Mouse (Mus musculus) thymus, postnatal 0 days (tissue): ENCODE measurements around the gene Srcap. TPM values are rescaled to one million over a fixed set of nuclear protein-coding genes. Genes with fewer than 3 reads are reported as not detected.

Experiments
- DNase-seq: peaks from one replicate; pipeline ENCODE4 v3.0.0-alpha.2; 2015; ENCODE audit warnings: low spot score
- microRNA-seq: library from miRNA; unstranded; fragments of <30 nt; microRNA quantifications from one replicate; pipeline ENCODE4, GENCODE M21; 2016; ENCODE audit warnings: borderline number of aligned reads
- polyA plus RNA-seq: library from polyadenylated mRNA; unstranded; fragments of >200 nt; fragmentation: Nextera tagmentation; extraction: Ambion mirVana; gene quantifications from 2 replicates; pipeline ENCODE4 v1.2.1, GENCODE M21; 2015

Gene Srcap
- polyA plus RNA-seq, 1 experiment from 2014 or later, result 29.8 TPM

DNA sequence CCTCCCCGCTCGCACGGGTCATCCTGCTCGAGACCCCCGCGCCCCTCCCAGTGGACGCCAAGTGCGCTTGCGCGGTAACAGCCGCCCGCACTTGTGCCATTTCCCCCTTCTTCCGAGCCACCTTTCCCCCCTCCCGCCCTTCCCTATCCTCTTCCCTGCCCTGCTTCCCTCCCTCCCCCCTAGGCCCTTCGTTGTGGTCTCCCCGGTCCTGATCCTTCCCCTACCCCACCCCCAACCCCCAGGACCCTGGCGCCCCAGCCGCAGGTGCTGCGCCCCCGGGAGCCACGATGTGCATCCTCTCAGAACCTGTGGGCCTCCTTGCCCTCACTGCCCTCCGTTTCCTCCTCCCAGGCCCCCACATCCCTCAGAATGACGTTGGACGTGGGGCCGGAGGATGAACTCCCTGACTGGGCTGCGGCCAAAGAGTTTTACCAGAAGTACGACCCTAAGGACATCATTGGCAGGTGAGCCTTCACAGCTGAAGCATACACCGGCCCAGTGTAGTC, 61.8 kb downstream of the Srcap start:
- DNase-seq, result no peak

DNA sequence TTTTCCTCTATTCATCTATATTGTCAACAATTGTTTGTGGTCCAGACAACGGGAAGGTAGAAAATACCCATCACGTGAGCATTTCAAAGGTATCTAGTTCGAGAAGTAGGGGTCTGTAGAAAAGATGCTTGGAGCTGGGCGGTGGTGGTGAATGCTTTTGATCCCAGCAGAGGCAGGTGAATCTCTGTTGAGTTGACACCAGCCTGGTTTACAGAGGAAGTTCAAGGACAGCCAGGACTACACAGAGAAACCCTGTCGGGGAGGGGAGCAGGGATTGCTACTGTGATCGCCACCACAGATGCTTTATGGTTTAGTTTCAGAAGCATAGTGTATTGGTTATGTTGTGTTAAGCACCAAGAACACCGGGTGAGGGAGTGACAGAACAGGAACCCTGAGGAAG, 62.3 kb downstream of the Srcap start:
- no peak for DNase-seq

DNA sequence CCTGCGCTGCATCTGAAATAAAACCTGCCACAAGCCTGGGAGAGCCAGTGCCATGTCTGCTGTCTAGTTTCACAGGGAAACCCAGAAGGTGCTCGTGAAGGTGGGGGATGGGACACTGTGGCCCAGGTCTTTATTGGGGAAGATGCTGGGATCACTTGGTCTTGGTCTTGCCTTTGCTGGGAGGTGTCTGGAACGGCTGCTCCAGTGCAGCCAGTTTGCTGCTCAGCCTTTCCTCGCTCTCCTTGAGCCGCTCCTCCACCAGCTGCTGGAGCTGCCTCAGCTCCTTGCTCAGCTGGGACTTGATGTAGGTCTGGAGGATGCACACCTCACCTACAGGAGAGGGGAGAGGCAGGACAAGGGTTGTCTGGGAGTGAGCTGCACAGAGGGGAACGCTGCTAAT, 71.5 kb downstream of the Srcap start:
- DNase-seq, result no peak

DNA sequence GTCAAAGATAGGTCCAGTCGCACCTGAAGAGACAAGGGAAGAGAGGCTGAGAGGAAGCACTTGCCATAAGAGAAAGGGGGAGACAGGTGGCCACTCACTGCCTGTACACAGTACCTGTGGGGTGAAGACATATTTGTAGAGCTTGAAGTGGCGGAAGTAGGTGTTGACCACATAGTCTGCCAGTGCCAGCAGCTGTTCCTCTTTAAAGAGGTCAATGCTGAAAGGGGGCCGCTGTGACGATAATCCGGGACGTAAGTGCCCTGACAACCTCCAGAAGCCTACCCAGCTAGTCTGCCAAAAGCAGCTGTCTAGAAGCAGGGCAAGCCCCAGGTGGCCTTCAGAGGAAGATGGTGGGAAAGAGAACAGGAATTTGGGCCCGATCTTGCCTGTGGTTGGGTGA, 73.2 kb downstream of the Srcap start:
- no peak for DNase-seq

DNA sequence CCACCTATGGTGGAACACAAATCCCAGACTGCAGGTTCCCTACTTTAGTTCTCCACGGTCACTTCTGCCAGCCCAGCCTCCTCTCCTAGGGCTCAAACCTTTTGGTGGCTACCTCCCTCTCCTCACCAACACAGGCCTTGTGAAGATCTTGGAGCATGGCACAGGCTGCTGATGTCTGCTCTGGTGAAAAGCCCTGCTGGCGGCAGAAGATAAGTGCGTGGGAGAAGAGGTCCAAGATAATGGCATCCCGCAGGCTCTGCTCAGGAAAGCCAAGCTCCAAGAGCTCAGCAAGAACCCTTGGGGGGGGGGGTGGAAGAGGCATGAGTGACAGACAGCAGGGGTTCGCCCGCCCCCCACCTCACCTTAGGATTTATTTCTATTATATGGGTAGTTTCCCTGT, 74.4 kb downstream of the Srcap start:
- no peak for DNase-seq

DNA sequence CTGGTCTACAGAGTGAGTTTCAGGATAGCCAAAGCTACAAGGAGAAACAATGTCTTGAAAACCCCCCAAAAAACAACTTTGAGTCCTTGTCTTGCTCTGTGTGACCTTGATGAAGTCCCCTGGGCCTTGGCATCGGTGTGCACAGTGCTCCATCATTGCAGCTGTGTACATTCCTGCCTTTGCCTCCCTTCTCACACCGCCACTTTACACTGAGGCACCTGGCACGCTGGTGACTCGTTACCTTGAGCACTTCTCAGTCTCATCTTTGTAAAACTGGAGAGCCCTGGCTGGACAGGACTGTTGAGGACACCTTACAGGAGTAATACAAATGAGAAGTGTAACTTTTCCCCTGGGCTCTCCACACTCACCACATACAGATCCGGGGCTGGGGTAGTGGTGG, 75.4 kb downstream of the Srcap start:
- no peak for DNase-seq

DNA sequence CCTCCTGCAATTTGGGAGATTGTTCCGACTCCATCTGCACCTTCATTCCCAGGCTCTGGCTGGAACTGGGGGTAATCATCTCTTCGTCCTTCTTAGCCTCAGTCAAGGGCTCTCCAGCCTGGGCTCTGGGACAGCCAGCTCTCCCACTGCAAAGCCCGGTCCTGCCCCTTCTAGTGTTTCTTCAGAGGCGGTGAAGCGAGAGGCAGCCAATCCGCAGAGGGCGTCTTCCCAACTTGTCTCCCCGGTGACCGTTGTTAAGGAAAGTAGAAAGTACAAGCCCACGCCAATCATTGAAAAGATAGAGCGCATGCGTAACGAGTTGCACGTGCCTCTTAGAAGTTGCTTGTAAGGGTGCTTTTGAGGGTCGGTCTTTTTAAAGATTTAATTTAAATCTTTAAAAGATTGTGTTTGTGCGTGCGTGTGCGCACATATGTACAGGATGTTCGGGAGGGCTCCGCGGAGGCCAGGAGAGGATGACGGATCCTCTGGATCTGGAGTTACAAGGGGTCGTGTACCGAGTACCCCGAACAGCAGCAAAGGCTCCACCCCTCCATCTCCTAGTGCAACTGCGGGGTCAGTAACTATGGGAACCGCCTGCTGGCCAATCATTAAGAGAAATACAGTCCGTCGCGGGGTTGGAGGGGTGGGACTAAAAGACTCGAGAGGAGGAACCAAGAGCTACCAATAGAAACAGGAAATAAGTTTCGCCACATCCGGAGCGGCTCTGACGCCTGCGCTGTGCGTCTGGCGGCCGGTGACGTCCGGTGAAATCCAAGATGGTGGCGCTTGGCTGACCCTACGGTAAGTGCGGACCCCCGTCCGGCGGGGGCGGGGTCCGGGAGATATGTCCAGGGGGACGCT, 76.5 kb downstream of the Srcap start, which contains the start of the genes Ccdc189 and Rnf40:
Gene Ccdc189 (minus strand): TSS at position 585 of the 861 bp plus-strand sequence.
Gene Rnf40 (plus strand): TSS at position 757 of the 861 bp plus-strand sequence.
- DNase-seq, result peak; percentile 95

DNA sequence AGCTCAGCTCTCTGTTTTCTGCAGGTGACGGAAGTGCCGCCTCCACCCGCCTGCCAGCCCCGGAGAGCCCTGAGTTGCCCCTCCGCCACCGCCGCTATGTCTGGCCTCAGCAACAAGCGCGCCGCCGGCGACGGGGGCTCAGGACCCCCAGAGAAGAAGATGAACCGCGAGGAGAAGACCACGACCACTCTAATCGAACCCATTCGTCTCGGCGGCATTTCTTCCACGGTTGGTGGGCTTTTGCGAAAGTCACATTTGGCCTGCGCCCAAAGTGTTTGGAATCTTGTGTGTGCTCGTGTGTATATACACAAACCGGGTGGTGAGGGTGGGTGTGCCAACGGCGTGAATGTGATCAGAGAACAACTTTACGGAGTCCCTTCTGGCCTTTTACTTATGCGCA, 77.1 kb downstream of the Srcap start:
- no peak for DNase-seq

DNA sequence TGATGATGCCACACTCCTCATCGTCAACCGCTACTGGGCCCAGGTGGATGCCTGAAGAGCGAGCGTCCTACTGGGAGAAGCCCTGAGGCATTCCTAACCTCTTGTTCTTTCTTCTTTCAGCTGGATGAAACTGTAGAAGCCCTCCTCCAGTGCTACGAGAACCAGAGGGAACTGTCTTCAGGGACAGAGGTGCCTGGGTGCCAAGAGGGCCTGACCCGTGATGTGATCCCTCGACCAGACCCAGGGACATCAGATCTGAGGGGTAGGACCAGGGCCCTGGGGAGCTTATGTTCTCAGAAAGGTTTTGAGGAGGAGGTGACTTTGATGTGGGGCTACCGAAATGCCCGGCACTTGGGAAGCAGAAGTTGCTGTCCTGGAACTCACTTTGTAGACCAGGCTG, 77.9 kb downstream of the Srcap start:
- DNase-seq, result no peak

DNA sequence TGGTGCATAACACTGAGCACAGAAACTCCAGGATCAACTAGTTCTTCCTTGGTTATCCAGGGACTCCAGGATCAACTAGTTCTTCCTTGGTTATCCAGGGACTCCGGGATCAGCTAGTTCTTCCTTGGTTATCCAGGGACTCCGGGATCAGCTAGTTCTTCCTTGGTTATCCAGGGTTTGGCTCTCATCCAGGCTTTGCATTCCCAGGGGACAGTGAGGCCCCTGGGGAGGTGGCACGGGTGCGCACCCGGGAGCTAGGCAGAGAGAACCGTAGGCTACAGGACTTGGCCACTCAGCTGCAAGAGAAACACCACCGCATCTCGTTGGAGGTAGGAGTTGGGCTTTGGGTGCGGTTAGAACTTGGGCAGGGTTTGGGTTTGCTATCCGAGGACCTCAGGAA, 79.3 kb downstream of the Srcap start:
- no peak for DNase-seq

DNA sequence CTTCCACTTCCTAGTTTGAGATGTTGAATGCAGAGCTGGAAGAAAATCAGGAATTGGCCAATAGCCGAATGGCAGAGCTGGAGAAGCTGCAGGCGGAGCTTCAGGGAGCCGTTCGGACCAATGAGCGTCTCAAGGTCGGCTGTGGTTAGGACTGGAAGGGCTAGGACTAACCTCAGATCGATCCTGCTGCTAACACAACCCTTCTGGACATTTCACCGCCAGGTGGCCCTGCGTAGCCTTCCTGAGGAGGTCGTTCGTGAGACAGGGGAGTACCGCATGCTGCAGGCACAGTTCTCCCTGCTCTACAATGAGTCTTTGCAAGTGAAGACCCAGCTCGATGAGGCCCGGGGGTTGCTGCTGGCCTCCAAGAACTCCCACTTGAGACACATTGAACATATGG, 80.8 kb downstream of the Srcap start:
- no peak for DNase-seq

DNA sequence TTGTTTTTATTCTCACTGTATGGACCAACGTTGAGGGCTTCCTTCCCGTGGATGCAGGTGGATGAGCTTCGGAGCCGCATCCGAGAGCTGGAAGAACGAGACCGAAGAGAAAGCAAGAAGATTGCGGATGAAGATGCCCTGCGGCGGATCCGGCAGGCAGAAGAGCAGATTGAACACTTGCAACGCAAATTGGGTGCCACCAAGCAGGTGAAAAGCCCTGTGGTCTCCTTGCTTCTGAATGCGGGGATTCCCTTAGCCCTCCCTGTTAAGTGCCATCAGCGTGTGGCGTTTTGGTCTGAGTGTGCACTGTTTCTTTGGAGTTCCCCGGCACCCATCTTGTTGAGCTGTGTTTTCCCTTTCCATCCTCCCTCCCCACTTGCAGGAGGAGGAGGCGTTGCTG, 85.0 kb downstream of the Srcap start:
- DNase-seq, result no peak

DNA sequence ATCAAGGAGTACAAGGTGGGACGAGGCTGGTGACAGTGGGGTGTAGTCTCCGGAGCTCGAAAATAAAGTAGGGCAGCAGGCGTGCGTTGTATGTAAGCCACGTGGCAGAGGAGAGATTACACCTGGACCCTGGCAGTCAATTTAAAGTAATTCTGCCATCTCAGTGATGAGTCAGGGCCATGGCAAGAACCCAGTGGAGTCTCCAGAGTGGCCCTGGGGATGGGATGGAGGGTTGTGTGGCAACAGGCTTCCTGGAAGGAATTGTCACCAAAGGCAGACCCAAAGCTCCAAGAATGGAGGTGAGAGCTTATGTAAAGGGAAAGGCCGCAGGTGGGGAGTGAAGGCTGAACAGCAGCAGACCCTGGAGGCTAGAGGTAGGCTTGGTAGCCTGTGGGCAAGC, 88.8 kb downstream of the Srcap start:
- DNase-seq, result no peak

DNA sequence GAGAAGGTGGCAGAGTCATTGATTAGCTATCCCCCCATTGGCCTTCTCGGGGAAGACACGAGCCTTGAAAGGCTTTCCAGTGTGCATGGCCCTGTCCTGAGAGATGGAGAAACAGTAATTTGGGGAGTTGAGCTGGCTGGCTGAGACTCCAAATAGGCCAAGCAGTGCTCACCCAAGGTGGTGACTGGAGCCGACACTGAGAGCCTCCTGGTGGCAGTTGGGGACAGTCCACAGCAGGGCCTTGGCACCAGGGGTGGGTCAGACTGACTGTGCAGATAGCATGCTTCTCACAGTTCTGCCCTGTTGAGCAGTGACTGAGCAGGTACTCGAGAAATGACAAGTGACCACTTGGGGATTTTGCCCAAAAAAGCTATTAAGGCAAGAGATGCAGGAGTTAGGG, 90.0 kb downstream of the Srcap start:
- no peak for DNase-seq

DNA sequence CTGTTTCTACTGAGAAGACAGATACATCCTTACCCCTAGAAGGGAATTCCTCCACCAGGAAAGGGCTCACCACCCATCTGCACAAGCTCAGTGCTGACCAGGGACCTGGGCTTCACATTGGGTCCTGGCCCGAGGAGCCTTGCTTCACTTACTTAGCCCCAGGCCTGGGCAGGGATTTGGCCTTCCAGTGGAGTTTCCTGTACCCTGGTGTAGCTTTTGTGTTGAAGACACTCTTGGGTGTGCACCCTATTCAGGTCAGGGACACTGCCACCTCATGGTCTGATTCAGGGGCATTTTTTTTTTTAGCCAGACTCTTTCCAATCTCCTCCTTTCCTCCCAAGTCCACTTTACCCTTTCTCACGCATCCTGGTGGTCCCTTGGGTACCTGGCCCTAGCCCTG, 91.1 kb downstream of the Srcap start:
- DNase-seq, result no peak

DNA sequence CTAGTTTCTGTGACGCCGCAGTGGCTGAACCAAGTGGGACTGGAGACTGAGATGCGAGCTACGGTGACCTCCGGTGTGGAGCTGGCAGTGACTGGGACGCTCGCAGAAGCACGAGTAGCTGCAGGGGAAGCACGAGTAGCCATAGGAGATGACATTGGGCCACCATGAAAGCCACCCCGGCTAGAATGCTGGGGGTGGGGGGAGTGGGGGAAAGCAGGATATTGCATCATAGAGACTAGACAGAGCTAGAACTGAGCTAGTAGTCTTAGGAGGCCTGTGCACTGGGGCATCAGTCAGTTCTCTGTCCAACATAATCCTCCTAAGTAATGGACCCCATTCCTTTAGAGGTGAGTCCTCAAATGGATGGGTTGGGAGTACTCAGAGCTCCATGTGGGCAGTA, 92.5 kb downstream of the Srcap start:
- no peak for DNase-seq

DNA sequence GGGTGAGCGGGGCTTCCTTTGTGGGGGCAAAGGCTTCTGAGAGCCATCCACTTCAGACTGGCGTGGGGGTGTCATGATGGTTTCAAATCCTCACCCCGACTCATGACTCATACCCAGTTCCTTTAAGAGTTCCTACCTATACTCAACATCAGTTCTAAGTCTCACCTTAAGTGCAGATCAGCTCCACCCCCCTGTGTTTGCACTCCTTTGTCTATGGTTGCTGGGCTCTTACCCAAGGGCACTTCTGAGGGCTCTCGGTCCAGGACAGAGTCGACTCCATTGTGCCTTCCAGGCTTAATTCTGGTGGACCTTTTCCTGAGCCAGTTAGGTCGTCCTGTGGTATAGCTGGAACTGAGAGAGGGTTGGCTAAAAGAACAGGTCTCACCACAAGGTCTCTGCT, 95.4 kb downstream of the Srcap start:
- no peak for DNase-seq

Small RNAs within 50 kb of the gene (microRNA-seq; reads per million reads assigned to microRNA genes)
- not detected for gene Gm47278
- gene Mir7060, result not detected

Other genes starting within 250 kb of the Srcap start
- 146 and 151 TPM in 2 replicates for gene Sephs2, start 237.9 kb upstream of the Srcap start, polyA plus RNA-seq
- gene Itgal, start 215.7 kb upstream of the Srcap start, polyA plus RNA-seq, result 81.6 and 96.5 TPM in 2 replicates
- gene Zfp768, start 166.4 kb upstream of the Srcap start, polyA plus RNA-seq, result 2.5 TPM in 2 replicates
- gene Zfp747, start 135.9 kb upstream of the Srcap start, polyA plus RNA-seq, result 7.3 and 8.0 TPM in 2 replicates
- 4.8 and 6.0 TPM in 2 replicates for gene 9130019O22Rik, start 124.8 kb upstream of the Srcap start, polyA plus RNA-seq
- gene E430018J23Rik, start 118.4 kb upstream of the Srcap start, polyA plus RNA-seq, result 4.4 and 4.9 TPM in 2 replicates
- gene Zfp764, start 105.2 kb upstream of the Srcap start, polyA plus RNA-seq, result 6.8 and 7.0 TPM in 2 replicates
- 26.2 and 28.0 TPM in 2 replicates for gene Zfp688, start 89.9 kb upstream of the Srcap start, polyA plus RNA-seq
- 4.3 and 4.7 TPM in 2 replicates for gene Zfp689, start 62.8 kb upstream of the Srcap start, polyA plus RNA-seq
- gene Prr14, start 52.4 kb upstream of the Srcap start, polyA plus RNA-seq, result 51.0 and 54.6 TPM in 2 replicates
- gene Fbrs, start 32.8 kb upstream of the Srcap start, polyA plus RNA-seq, result 14.6 and 20.0 TPM in 2 replicates
- 10.9 and 15.9 TPM in 2 replicates for gene Gm42715, start 7.6 kb downstream of the Srcap start, polyA plus RNA-seq
- 10.8 and 16.1 TPM in 2 replicates for gene Tmem265, start 49.4 kb downstream of the Srcap start, polyA plus RNA-seq
- 55.2 and 62.1 TPM in 2 replicates for gene Phkg2, start 61.4 kb downstream of the Srcap start, polyA plus RNA-seq
- gene Ccdc189, start 76.6 kb downstream of the Srcap start, polyA plus RNA-seq, result 2.8 and 3.5 TPM in 2 replicates
- gene Rnf40, start 76.8 kb downstream of the Srcap start, polyA plus RNA-seq, result 42.5 and 44.3 TPM in 2 replicates
- gene Zfp629, start 103.8 kb downstream of the Srcap start, polyA plus RNA-seq, result 6.6 and 7.0 TPM in 2 replicates
- gene Bcl7c, start 196.9 kb downstream of the Srcap start, polyA plus RNA-seq, result 98.1 and 112 TPM in 2 replicates
- gene Ctf1, start 200.8 kb downstream of the Srcap start, polyA plus RNA-seq, result 13.1 and 13.5 TPM in 2 replicates
- 0.06 TPM in 1 of 2 replicates, not detected in the other for gene Ctf2, start 220.2 kb downstream of the Srcap start, polyA plus RNA-seq
- 1.6 and 1.7 TPM in 2 replicates for gene Fbxl19, start 232.6 kb downstream of the Srcap start, polyA plus RNA-seq